Mouse (Mus musculus) midbrain, embryonic 16.5 days (tissue): ENCODE measurements around the gene Col5a2. TPM values are rescaled to one million over a fixed set of nuclear protein-coding genes. Genes with fewer than 3 reads are reported as not detected.

Experiments
- polyA plus RNA-seq: library from polyadenylated mRNA; unstranded; fragments of >200 nt; fragmentation: Nextera tagmentation; extraction: Ambion mirVana; gene quantifications from 2 replicates; pipeline ENCODE4 v1.2.1, GENCODE M21; 2015

Col5a2 gene
- polyA plus RNA-seq, 1 experiment from 2014 or later: 9.4 TPM

Other genes with a start within 250 kb of the Col5a2 start
- gene Col3a1, start 191.7 kb downstream of the Col5a2 start, polyA plus RNA-seq: 111 and 122 TPM in 2 replicates